Mouse (Mus musculus): ENCODE measurements around the gene Cdcp2.

The Cdcp2 gene

DNA sequence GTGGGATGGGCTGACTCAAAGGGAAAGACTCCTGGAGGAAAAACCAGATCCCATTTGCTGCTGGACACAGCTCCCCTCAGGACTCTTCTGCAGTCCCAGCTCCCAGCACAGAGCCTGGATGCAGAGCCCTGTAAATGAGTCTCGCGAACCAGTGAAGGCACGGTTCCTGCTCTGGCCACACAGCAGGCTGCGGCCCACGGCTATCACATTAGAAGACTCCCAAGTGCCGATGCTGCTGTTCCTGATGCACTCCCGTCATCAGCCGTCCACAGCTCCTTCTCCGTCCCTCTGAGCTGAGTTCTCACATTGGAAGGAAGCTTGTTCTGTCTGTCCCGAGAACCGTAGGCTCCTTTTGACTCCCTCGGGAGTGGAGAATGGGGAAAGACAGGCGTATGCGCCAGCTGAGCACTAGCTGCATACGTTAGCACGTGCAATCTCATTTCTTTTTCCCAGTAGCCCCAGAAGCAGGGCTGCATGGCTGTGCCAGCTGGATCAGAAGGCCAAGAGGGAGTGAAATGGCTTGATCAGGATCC lies at the start of gene Cdcp2:
TSS of gene Cdcp2 (plus strand) at position 51 of the 533 bp plus-strand sequence.
- no peak for DNase-seq (ENCODE audit: low spot score)

DNA sequence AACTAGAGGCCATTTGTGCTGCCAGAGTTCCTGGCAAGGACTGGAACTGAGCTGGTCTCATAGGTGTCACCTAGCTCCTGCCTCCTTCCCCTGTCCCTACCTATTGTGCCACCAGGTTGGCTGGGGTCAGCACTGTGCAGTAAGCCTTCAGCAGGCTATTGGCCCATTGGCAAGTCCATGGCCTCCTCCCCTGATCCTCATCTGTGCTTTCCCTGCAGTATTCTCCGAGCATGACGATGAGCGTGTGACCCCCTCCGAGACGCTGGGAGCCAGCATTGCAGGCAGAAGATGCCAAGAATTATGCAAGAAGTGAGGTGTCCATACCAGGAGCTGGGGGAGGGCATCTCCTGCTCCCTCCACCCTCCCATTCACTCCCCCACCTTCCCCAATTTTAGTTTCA lies 48.9 kb upstream of the Cdcp2 start:
- DNase-seq (ENCODE audit: low spot score) = no peak

DNA sequence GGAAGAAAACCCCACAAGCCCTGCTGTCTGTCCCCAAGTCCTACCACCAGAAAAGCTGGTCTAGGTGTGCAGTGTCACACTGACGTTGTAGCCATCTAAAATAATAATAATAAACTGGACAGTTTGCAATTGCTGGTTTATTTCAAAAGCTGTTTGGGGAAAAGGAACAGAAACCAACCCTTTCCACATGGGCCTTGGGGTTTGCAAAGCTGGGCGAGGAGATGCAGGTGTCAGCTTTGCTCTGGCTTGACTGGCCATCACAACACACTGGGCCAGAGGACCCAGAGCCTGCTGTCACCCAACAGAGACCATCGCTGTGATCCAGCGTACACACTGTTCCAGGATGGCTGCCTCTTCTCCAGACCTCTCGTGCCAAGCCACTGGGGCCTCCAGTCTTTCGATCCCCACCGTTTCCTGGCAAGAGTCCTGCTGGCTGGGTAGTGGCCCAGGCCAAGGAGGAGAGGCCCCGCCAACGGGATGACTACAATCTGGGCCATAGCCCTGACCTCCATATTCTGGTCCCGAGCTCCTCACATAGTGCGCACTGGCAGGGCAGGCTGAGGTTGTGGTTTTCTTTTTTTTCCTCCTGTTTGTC lies 48.0 kb upstream of the Cdcp2 start:
- no peak for DNase-seq (ENCODE audit: low spot score)

DNA sequence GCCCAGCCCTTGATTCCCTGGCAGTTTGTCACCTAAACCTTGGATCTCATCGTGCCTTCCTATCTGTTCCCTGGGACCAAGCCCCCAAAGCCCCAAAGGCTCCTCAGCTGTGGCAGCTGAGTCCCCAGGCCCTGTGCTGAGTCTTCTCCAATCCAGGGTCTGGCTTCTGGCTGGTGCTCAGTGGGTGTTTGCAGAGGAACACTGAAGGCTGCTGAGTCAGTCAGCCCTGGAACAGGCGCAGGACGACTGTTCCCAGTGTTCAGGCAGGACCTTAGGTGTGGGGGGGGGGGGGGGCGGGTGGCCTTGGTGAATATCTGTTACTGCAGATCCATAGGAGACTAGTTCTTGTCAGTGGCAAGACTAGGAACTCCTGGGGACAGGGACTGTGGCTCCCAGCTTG lies 44.8 kb upstream of the Cdcp2 start:
- no peak for DNase-seq (ENCODE audit: low spot score)

DNA sequence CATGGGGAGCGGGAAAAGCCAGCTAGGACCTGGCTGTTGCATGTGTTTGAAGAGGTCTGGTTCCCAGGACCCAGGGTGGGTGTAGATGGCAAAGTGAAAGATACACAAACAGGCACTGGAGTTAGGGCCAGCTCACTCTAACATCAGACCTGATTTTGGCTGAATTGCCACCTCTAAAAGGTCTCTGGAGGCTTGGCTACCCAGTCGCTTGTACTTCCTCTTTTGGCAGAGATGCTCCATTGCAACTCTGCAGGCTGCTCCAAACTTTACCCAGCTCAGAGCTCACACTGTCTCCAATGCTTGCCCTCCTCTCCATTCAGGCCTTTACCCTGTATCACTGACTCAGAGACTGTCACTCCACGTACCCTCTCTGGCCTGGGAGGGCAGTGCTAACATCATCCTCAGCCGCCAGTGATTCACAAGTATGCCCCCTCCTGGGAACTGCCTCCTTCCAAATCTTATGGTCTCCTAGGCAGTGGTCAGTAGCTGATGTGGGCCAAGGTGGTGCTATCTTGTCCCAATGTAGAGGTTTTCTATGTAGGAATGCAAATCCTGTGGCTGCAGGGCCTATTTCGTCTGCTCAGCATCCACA lies 43.6 kb upstream of the Cdcp2 start:
- DNase-seq (ENCODE audit: low spot score) = no peak

DNA sequence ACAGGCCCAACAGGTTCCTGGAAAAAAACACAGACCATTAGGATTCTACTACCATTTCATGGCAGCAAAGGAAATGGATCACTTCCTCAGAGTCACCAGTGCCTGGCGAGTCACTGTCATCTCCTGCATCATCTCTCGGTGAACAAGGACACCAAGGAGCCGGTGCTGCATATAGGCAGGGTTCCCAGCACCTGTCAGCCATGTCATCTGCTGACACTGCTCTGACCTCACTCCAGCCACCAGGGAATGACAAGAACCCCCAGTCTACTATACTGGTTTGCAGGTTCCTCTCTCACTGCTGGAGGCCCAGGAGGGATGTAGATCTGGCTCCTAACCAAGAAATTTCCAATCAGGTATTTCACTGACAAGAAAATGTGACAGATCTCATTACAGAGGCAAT lies 40.6 kb upstream of the Cdcp2 start:
- DNase-seq (ENCODE audit: low spot score) = no peak

DNA sequence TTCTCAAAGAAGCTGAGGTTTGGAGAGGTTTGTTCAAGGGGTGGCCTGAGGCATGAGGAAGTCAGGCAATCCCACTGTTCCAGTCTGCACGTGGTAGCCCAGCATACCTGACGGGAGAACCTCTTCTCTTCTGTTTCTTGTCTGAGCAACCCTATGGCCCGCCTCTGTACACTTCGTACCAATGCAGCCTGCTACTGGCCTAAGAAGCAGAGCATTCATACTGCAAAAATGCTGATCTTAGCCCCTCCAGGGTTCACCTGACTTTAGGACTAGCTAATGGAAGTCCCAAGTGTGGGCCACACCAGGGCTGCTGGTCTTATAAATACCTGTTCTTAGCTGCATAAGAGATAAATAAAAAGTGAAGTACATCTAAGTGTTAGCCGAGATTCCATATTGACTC lies 38.3 kb upstream of the Cdcp2 start:
- no peak for DNase-seq (ENCODE audit: low spot score)

DNA sequence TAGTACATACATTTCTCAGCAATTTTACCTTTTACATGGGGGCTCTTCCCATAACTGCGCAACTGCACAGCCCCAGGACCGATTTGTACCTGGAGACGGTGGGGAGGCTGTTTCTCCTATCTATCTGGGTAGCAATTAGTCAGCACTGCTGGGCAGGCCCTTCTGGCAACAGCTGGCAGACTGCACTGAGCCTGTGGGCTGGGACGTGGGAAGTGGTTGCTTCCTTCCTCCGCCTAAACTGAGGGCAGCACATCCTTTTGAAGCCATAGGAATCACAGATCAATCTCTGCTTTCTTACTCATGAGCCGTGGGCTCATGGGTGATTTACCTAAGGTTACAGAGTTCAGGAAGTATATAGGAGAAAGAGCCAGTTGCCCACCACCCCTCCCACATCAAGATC lies 37.9 kb upstream of the Cdcp2 start:
- DNase-seq (ENCODE audit: low spot score) = no peak

DNA sequence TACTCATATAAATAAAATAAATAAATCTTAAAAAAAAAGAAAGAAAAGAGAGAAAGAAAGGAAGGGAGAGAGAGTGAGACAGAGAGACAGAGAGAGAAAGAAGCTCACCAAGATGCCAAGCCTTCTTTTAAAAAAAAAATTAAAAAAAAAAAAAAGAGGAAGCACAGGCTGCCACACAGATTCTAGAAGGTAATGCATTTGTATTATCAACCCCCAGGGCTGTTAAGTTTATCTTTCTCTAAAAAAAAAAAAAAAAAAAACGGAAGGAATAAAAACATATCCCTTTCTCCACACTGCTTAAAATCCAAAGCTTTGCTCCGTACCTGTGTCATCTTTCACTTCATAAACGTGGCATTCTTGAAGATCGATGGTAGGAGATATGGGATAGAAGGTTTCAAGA lies 35.1 kb upstream of the Cdcp2 start:
- no peak for DNase-seq (ENCODE audit: low spot score)

DNA sequence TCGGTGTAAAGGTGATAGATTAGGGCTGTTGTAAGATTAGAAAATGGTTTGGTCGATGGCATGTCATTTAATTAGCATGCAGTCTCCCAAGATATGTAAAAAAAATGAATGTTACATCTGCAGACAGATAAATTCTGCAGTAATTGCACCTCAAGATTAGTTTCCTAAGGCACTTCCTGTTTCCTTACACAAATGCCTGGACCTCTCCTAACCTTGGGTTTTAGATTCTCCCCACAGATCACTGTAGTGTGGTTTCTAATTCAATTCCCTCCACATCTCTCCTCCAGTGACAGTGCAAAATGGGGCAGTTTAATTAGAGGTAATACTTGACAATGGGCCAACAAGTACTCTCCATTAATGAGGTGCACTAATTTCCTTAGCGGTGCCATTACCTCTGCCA lies 33.5 kb upstream of the Cdcp2 start:
- no peak for DNase-seq (ENCODE audit: low spot score)

DNA sequence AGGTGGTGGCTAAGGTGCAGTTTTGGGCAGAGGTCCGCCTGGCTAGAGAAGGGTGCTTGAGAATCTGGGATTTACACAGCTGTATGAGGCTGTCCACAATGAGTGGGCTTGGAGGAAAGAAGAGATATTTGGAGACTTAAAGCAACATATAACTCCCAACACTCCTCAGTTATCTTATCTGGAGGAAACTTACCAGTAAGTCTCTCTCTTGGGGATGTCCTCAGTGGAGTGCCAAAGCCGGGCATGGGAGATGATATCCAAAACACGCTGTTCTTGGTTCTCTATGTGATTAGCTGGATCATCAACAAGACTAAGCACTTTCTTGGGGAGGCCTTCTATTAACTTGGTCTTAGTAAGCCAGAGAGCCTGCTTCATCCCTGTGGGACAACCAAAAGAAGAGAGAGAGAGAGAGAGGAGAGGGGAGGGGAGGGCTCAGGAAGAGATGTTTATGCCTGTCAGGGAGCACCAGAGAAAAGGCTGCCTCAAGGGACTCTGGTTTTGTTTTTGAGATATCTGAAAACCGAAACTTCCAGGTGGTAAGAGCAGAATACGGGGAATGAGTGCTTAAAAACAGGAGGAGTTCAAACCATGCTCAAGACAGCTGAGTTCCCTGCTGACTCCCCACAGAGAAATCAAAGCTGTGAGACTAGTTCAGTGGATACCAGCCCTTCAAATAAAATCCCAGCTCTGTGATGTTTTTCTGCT lies 32.1 kb upstream of the Cdcp2 start:
- DNase-seq (ENCODE audit: low spot score) = no peak

DNA sequence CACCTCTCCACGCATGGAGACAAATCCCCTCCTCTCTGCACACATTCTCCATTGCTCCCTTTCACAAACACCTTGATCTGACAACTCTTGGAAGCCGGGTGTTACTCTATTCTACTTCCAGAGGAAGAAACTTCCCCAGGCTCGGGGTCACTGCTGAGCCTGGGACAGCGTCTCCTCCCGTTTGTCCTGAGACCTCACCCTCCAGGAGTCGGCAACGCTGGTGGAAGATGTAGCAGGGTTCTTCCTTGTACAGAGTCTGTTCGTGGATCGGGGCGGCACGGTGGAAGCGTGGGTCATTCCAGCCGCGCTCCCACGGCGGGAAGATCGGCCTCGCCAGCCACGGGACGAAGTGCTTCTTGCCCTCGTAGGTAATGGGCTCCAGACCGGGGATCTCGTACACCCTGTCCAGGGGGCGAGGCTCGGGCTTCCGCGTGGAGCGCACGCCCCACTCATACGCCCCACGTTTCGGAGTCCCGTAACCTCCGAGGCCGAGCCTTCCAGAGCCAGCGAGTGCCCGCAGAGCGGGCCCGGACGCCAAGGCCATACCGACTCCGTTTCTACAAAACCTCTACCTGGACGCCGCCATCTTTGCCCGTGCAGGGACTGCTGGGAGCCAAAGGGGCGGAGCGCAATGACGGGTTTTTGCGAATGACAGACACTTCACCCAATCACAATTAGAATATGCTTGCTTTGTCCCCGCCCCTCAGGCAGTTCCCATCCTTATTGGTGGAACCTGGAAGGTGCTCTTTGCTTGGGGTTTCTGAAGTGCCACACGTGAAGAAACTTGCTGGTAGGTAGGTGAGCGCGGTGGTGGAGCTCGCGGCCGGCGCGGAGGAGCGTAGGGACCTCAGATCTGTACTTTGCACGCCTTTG lies 30.2 kb upstream of the Cdcp2 start, which contains the start of the genes Mrpl37 and Cyb5rl:
TSS of gene Mrpl37 (minus strand) at position 617 of the 873 bp plus-strand sequence.
TSS of gene Cyb5rl (plus strand) at position 737 of the 873 bp plus-strand sequence.
- DNase-seq (ENCODE audit: low spot score) = peak; percentile 96

DNA sequence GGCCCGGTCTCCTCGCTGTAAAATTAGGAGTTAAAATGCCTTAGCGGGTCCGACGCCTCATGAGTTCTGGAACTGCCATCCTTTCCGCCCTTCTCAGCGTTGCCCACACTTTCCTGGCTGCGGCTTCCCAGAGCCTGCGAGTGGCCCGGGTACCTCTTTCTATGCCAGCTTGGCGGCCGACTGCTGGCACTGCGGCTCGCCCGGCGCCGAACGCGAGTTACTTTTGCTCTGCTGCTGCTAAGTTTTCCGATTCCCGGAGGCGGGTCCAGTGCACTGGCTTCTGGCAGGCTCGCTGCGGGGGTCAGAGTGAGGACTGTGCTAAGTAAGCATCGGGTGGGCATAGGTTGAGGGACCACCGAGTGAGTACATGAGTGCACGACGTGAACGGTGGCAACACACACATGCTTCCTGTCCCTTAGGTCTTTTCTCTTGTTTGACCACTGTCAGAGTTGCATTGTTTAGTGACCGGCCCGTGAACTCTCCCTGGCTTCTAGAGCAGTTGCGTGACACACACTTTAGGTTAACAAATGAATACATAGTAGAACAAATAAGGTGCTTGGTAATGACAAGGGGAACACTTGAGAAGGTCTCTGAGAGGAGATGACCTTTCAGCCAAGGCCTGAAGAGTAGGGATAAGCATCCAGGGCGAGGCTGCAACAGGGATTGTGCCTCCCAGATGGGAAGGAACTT lies 29.4 kb upstream of the Cdcp2 start:
- no peak for DNase-seq (ENCODE audit: low spot score)

DNA sequence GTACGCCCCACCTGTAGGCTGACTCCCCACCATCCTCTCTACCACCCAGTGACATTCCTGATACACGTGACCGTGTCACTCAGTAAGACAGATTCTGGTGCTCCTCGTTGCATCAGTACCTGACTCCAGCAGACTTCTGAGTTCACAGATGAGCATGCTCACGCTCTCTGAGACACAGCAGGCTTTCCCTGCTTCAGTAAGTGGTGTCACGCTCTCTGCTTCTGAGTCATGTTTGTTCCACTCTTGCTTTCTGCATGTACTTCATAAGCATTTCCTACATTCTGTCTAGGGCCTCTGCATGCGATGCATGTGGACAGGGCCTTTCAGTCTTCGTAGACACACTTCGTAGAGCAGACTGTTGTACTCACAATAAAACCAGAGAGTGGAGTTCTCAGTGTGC lies 24.3 kb upstream of the Cdcp2 start:
- DNase-seq (ENCODE audit: low spot score) = no peak

DNA sequence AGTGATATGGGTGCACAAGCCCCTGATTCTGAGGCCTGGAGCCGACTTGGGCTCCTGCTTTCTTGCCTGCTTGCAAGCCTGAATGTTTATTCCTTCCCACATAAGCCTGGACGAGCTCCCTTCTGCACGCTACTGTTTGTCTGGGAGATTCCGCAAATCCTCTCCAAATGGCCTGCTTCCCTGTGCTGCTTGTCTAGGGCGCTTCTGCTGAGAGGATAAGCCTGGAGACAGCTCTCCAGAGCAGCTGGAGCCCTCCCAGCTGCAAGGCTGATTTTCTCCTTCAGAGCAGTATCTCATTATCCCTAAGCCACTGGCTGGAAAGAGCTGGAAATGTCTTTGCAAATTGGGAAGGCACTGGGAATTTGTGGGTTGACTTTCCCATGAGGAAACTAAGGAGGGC lies 21.2 kb upstream of the Cdcp2 start:
- no peak for DNase-seq (ENCODE audit: low spot score)

DNA sequence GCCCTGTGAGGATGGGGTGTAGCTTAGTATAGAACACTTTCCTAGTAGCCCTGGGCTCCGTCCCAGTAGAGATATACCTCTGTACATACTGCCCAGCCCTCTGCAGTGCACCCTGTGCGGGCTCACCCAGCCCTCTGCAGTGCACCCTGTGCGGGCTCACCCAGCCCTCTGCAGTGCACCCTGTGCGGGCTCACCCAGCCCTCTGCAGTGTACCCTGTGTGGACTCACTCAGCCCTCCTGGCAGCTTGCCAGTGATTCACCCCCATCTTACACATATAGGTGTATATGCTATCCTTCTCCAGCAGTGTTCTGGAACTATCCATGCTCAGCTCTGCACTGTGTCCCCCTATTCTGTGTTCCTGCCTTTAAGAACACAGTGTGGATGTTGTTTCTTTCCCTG lies 17.8 kb upstream of the Cdcp2 start:
- no peak for DNase-seq (ENCODE audit: low spot score)

DNA sequence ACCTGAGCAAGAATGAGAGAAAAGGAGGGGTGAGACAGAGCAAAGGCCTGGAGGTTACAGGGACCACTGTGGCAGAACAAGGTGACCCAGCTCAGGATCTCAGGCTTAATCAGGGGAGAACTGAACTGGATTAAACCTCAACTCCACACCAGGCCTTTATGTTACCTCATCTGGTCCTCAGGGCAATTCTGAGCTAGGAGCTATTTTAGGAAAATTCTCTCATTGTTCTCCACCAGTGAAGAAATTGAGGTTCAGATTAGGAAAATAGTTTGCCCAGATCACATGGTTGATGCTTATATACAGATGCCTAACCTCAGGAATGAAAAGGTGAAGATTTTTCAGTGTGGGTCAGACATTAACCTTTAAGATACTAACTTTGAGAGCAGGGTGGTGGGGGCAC lies 17.0 kb upstream of the Cdcp2 start:
- no peak for DNase-seq (ENCODE audit: low spot score)

DNA sequence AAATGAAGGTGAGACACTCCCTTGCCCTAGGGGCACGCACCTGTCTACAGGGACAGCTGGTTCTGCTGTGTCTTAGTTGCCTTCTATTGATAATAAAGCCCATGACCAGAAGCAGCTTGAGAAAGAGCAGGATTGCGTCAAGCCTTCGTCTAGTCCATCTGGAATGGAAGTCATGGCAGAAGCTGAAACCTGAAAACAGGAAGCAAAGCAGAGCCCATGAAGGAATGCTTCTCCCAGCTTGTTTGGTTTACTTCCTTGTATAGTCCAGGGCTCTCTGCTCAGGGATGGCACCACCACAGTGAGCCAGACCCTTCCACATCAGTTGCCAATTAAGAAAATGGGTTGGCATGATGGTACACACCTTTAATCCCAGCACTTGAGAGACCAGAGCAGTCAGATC lies 14.5 kb upstream of the Cdcp2 start:
- no peak for DNase-seq (ENCODE audit: low spot score)

DNA sequence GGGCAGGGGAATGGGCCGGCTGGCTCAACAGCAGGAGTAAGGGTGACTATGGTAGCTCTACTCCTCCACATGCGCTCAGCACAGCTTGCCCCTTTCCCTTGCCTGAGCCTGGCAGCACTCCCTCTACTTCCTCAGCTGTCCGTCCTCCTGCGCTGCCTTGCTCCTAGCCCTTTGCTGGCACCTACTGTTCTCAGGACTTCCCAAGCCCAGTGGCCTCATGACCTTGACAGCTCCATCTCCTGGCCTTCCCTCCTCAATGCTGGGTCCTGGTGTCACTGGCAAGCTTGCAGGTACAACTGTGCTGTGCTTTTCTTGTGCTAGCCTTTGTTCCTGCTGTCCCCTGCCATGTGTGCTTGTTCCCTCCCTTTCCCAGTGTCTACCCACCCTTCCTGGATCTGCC lies 13.6 kb upstream of the Cdcp2 start:
- DNase-seq (ENCODE audit: low spot score) = no peak

DNA sequence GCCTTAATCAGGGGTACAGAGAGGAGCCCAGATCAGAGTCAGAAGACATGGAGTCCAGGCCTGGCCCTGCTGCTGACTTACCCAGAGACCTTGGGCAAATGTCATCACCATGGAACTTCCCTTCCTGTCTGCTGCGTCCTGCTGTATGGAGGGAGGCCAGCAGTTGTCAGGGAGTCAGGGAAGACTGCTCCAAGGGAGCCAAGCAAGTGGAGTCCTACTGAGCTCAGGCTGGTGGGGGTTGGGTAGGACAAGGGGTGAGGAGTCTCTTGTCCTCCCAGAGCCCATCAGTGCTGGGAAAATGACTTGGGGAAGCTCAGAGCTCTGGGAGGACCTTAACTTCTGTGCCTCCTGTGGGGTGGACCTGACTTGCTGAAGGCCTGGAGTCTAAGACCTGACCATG lies 12.3 kb upstream of the Cdcp2 start:
- no peak for DNase-seq (ENCODE audit: low spot score)

DNA sequence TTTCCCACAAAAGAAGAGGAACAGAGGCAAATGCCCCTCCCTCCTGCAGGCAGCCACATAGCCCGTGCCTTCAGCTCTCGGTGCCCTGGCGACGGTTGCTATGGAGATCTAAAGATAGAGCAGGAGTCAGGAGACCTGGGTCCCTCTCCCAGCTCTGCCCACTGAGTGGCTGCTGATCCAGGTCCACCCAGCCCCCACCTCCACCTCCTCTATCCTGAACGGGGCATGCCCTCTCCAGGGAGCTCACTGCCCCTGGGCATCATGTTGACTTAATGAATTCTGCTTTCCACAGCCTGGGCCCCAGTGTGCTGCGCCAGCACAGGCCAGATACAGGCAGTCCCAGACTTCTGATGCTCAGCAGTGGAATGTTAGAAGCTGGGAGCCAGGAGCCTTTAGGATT lies 11.8 kb upstream of the Cdcp2 start:
- DNase-seq (ENCODE audit: low spot score) = peak; percentile 79

DNA sequence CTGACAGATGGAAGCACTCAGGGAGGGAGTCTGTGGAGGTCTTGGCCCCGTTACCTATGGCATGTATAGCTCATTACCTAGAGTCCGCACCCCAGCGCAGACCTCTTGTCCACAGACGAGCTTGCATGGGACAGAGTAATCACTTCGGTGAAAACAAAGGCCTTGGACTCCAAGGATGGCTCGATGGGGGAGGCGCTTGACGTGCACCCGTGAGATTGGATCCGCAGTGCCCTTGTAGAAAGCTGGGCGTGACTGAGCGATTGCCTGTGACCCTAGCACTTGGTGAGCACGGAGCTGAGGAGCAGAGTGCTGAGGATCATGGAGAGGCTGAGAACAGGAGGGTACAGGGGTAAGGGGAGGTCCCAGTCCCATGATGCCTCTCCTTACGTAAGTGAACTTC lies 5.0 kb upstream of the Cdcp2 start:
- DNase-seq (ENCODE audit: low spot score) = no peak
